Mouse (Mus musculus): ENCODE measurements at regions not wholly inside any gene's neighbourhood (a gene's known extent, or its start where the extent isn't known, plus 50 kb on each side); places are given as distances from the start of the nearest gene placed in this dataset.
A peak's percentile ranks its signal among the peaks of the same experiment; 100 is the strongest.

DNA sequence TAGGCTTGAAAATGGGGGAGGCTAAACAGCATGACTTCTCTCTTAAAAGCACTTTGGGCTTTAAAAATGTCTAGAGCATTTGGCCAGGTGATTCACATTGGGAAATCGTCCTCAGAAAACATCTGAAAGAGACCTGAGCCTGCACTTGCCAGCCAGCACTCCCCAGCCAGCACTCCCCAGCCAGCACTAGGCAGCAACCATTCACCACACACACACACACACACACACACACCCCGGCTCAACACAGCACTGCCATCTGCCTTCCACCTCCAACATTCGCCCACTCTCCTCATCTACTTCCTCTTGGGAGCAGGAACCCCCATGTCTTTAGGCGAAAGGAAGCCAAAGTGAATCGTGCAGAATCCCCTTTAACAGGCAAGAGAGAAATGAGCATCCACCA lies 85.4 kb downstream of the Atp23 start:
- Histone ChIP-seq H3K4me3 (ENCODE audit: low read depth, low read length) (no peak overlapping the region), H3K27me3 (ENCODE audit: control insufficient read depth, insufficient read depth, low read length) (no peaks in the 10 kb centered on the region), H3K27ac (ENCODE audit: low read depth, low read length) (no peak overlapping the region), H3K36me3 (ENCODE audit: control insufficient read depth, insufficient read depth, low read length) (no peaks in the 10 kb centered on the region), H3K4me2 (replicated peaks; ENCODE audit: low read depth, low read length) (no peak overlapping the region), H3K9ac (ENCODE audit: low read depth, low read length) (no peak overlapping the region), H3K9me3 (ENCODE audit: control insufficient read depth, low read length) (no peaks in the 10 kb centered on the region), H3K4me1 (replicated peaks; ENCODE audit: control insufficient read depth, insufficient read depth, low read length) (no peaks in the 10 kb centered on the region)
- DNase-seq (ENCODE audit: low spot score) (no peak), ATAC-seq (ENCODE audit: low FRiP score) (no peak)
- WGBS = 82% methylated on average over 5 of the region's 5 CpGs

GRCm38 (mm10) chr10:126814968-126815367 lies 86.2 kb downstream of the Atp23 start:
- no peaks in the 10 kb centered on the region for H3K36me3 ChIP-seq (ENCODE audit: control insufficient read depth, insufficient read depth, low read length)
- no peaks in the 10 kb centered on the region for H3K27me3 ChIP-seq (ENCODE audit: control insufficient read depth, insufficient read depth, low read length)
- no peak overlapping the region for H3K4me3 ChIP-seq (ENCODE audit: low read depth, low read length)
- ATAC-seq (ENCODE audit: low FRiP score) (no peak), DNase-seq (ENCODE audit: low spot score) (no peak)
- H3K9me3 ChIP-seq (ENCODE audit: control insufficient read depth, low read length) = no peaks in the 10 kb centered on the region
- no peak overlapping the region for H3K9ac ChIP-seq (ENCODE audit: low read depth, low read length)
- 93% methylated on average over 18 of the region's 18 CpGs for WGBS
- no peaks in the 10 kb centered on the region for H3K4me1 ChIP-seq (replicated peaks; ENCODE audit: control insufficient read depth, insufficient read depth, low read length)
- H3K4me2 ChIP-seq (replicated peaks; ENCODE audit: low read depth, low read length) = no peak overlapping the region
- H3K27ac ChIP-seq (ENCODE audit: low read depth, low read length) = no peak overlapping the region

GRCm38 (mm10) chr10:126813051-126813593 lies 88.0 kb downstream of the Atp23 start:
- DNase-seq (ENCODE audit: low spot score) = no peak
- WGBS = 83% methylated on average over 6 of the region's 6 CpGs
- Histone ChIP-seq H3K27ac (ENCODE audit: low read depth, low read length) (no peak overlapping the region), H3K4me2 (replicated peaks; ENCODE audit: low read depth, low read length) (no peak overlapping the region), H3K27me3 (ENCODE audit: control insufficient read depth, insufficient read depth, low read length) (no peaks in the 10 kb centered on the region), H3K4me3 (ENCODE audit: low read depth, low read length) (no peak overlapping the region), H3K9ac (ENCODE audit: low read depth, low read length) (no peak overlapping the region), H3K4me1 (replicated peaks; ENCODE audit: control insufficient read depth, insufficient read depth, low read length) (no peaks in the 10 kb centered on the region), H3K36me3 (ENCODE audit: control insufficient read depth, insufficient read depth, low read length) (no peaks in the 10 kb centered on the region), H3K9me3 (ENCODE audit: control insufficient read depth, low read length) (no peaks in the 10 kb centered on the region)
- ATAC-seq (ENCODE audit: low FRiP score) = no peak

- Histone ChIP-seq H3K4me1 (replicated peaks; ENCODE audit: control insufficient read depth, insufficient read depth, low read length) (no peaks in the 10 kb centered on the region), H3K27ac (ENCODE audit: low read depth, low read length) (no peak overlapping the region), H3K9me3 (ENCODE audit: control insufficient read depth, low read length) (no peaks in the 10 kb centered on the region), H3K36me3 (ENCODE audit: control insufficient read depth, insufficient read depth, low read length) (no peaks in the 10 kb centered on the region), H3K27me3 (ENCODE audit: control insufficient read depth, insufficient read depth, low read length) (no peaks in the 10 kb centered on the region), H3K4me3 (ENCODE audit: low read depth, low read length) (no peak overlapping the region), H3K4me2 (replicated peaks; ENCODE audit: low read depth, low read length) (no peak overlapping the region), H3K9ac (ENCODE audit: low read depth, low read length) (no peak overlapping the region)
- peak; percentile 45; the same call in 1 of the 2 replicates for ATAC-seq (ENCODE audit: low FRiP score)
- 75% methylated on average over 7 of the region's 7 CpGs for WGBS
- no peak for DNase-seq (ENCODE audit: low spot score)
Measured at GRCm38 (mm10) chr10:126812243-126812755, 88.9 kb downstream of the Atp23 start.

DNA sequence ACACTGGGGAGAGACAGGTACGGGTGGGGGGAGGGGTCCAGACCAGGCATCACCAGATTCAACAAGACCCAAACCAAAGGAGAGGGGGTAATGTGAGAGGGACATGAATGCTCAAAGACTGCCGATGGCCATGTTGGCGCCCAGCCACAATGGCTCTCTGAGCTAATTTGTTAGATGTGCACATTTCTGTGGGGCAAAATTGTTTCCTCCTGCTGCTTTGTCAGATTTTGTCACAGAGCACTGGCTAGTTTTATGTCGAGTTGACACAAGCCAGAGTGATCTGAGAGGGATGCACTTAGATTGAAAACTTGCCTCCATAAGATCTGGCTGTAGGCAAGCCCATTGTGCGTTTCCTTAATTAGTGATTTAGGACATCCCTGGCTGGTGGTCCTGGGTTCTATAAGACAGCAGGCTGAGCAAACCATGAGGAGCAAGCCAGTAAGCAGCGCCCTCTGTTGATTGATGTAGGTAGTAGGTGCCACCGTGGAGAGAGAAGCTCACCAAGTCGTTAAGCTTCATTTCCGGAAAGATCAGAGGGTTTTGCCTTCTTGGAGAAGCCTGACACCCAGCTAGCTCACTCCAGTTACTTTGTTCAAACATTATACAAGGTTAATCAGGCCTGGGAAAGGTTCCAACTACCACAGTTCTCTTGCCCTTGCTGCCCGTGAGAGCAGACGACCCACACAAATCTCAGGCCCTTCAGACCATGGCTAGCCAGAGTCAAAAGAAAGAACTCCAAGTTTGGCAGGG lies 90.6 kb downstream of the Atp23 start:
- Histone ChIP-seq H3K4me2 (replicated peaks; ENCODE audit: low read depth, low read length) (no peak overlapping the region), H3K36me3 (ENCODE audit: control insufficient read depth, insufficient read depth, low read length) (no peaks in the 10 kb centered on the region), H3K4me3 (ENCODE audit: low read depth, low read length) (no peak overlapping the region), H3K9ac (ENCODE audit: low read depth, low read length) (no peak overlapping the region), H3K27ac (ENCODE audit: low read depth, low read length) (no peak overlapping the region), H3K4me1 (replicated peaks; ENCODE audit: control insufficient read depth, insufficient read depth, low read length) (no peaks in the 10 kb centered on the region), H3K9me3 (ENCODE audit: control insufficient read depth, low read length) (no peaks in the 10 kb centered on the region), H3K27me3 (ENCODE audit: control insufficient read depth, insufficient read depth, low read length) (no peaks in the 10 kb centered on the region)
- DNase-seq (ENCODE audit: low spot score) (no peak), ATAC-seq (ENCODE audit: low FRiP score) (no peak)
- 82% methylated on average over 11 of the region's 11 CpGs for WGBS

DNA sequence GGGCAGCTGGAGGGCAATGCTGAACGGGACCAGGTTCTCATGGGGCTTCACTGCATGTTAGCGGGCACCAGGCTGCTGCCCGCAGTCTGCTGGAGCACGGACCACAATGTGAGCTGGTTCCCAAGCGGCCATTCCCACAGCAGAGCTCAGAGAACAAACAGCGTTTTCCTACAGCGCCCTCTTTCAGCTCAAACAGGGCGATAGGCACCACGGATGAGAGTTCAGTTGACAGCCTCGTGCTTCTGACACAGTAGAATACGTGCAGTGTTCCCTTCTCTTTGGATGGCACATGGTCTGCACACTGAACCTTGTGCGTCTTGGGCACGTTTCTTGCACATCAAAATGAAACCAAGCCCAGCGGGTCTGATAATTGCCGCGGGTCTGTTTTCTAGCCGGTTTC lies 91.6 kb downstream of the Atp23 start:
- H3K4me2 ChIP-seq (replicated peaks; ENCODE audit: low read depth, low read length) = peak overlapping the region; percentile 26; the same call in 1 of the 2 replicates
- no peak for DNase-seq (ENCODE audit: low spot score)
- H3K4me3 ChIP-seq (ENCODE audit: low read depth, low read length) = no peak overlapping the region
- H3K36me3 ChIP-seq (ENCODE audit: control insufficient read depth, insufficient read depth, low read length) = no peaks in the 10 kb centered on the region
- no peak for ATAC-seq (ENCODE audit: low FRiP score)
- no peaks in the 10 kb centered on the region for H3K27me3 ChIP-seq (ENCODE audit: control insufficient read depth, insufficient read depth, low read length)
- no peak overlapping the region for H3K27ac ChIP-seq (ENCODE audit: low read depth, low read length)
- H3K9me3 ChIP-seq (ENCODE audit: control insufficient read depth, low read length) = no peaks in the 10 kb centered on the region
- H3K9ac ChIP-seq (ENCODE audit: low read depth, low read length) = no peak overlapping the region
- no peaks in the 10 kb centered on the region for H3K4me1 ChIP-seq (replicated peaks; ENCODE audit: control insufficient read depth, insufficient read depth, low read length)
- WGBS = 53% methylated on average over 17 of the region's 17 CpGs

- ATAC-seq (ENCODE audit: low FRiP score) (no peak), DNase-seq (ENCODE audit: low spot score) (no peak)
- Histone ChIP-seq H3K4me2 (replicated peaks; ENCODE audit: low read depth, low read length) (no peak overlapping the region), H3K9me3 (ENCODE audit: control insufficient read depth, low read length) (no peaks in the 10 kb centered on the region), H3K4me3 (ENCODE audit: low read depth, low read length) (no peak overlapping the region), H3K4me1 (replicated peaks; ENCODE audit: control insufficient read depth, insufficient read depth, low read length) (no peaks in the 10 kb centered on the region), H3K27me3 (ENCODE audit: control insufficient read depth, insufficient read depth, low read length) (no peaks in the 10 kb centered on the region), H3K36me3 (ENCODE audit: control insufficient read depth, insufficient read depth, low read length) (no peaks in the 10 kb centered on the region), H3K27ac (ENCODE audit: low read depth, low read length) (no peak overlapping the region), H3K9ac (ENCODE audit: low read depth, low read length) (no peak overlapping the region)
- 89% methylated on average over 4 of the region's 4 CpGs for WGBS
Measured at GRCm38 (mm10) chr10:126806881-126807280, 94.3 kb downstream of the Atp23 start.

DNA sequence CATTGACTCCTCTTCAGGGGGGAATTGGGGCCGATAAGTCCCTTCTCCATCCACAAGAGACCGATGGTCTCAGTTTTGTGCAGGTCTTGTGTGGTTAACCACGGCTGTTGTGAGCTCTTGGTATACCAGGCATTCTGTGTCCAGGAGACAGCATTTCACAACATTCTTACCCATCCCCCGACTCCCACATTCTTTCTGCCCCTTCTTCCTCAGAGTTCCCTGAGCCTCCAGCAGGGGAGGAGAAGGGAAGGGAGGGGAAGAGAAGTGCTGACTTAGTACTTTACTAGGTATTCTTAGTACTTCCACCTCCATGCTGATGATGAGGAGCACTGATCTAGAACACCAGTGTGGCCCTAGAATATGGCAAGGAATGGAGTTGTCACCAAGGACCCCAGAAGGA lies 98.4 kb downstream of the Atp23 start:
- no peaks in the 10 kb centered on the region for H3K36me3 ChIP-seq (ENCODE audit: control insufficient read depth, insufficient read depth, low read length)
- H3K4me1 ChIP-seq (replicated peaks; ENCODE audit: control insufficient read depth, insufficient read depth, low read length) = no peaks in the 10 kb centered on the region
- H3K27ac ChIP-seq (ENCODE audit: low read depth, low read length) = no peak overlapping the region
- DNase-seq (ENCODE audit: low spot score) = no peak
- H3K9ac ChIP-seq (ENCODE audit: low read depth, low read length) = no peak overlapping the region
- H3K4me2 ChIP-seq (replicated peaks; ENCODE audit: low read depth, low read length) = no peak overlapping the region
- no peak for ATAC-seq (ENCODE audit: low FRiP score)
- no peaks in the 10 kb centered on the region for H3K9me3 ChIP-seq (ENCODE audit: control insufficient read depth, low read length)
- no peaks in the 10 kb centered on the region for H3K27me3 ChIP-seq (ENCODE audit: control insufficient read depth, insufficient read depth, low read length)
- no peak overlapping the region for H3K4me3 ChIP-seq (ENCODE audit: low read depth, low read length)
- 73% methylated on average over 4 of the region's 4 CpGs for WGBS

DNA sequence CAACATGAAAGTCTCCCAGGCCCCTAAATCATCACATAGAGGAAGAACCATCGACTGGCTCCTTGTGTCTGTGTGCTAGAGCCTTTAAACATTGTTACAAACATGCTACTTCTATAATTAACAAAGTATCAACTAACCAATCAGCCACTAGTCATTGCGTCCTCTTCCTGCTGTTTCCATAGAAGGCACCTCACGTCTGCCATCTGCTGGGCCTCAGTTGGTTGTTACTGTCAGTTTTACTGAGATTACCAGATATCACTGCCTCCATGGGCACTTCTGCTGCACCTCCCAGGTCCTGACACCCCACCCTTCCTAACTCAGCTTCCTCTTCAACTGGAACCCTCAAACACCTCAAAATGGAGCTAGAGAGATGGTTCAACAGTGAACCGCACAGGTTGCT lies 101.8 kb downstream of the Atp23 start:
- Histone ChIP-seq H3K9me3 (ENCODE audit: control insufficient read depth, low read length) (no peaks in the 10 kb centered on the region), H3K9ac (ENCODE audit: low read depth, low read length) (no peak overlapping the region), H3K4me3 (ENCODE audit: low read depth, low read length) (no peak overlapping the region), H3K36me3 (ENCODE audit: control insufficient read depth, insufficient read depth, low read length) (no peaks in the 10 kb centered on the region), H3K27me3 (ENCODE audit: control insufficient read depth, insufficient read depth, low read length) (no peaks in the 10 kb centered on the region), H3K27ac (ENCODE audit: low read depth, low read length) (no peak overlapping the region), H3K4me1 (replicated peaks; ENCODE audit: control insufficient read depth, insufficient read depth, low read length) (no peaks in the 10 kb centered on the region), H3K4me2 (replicated peaks; ENCODE audit: low read depth, low read length) (no peak overlapping the region)
- ATAC-seq (ENCODE audit: low FRiP score) (no peak), DNase-seq (ENCODE audit: low spot score) (no peak)
- 60% methylated on average over 4 of the region's 4 CpGs for WGBS
